Mouse (Mus musculus) heart, postnatal 0 days (tissue): Measurements from ENCODE around the gene Phc2. TPM values are rescaled to one million over a fixed set of nuclear protein-coding genes. Genes with fewer than 3 reads are reported as not detected.

Experiments
- ATAC-seq: fragments of 200-750 bp; cut with Nextera tagmentation; 2 replicates; pipeline ENCODE4 v1.8.0; 2017; ENCODE audit warnings: low read depth, moderate number of reproducible peaks, moderate library complexity; ENCODE audit not compliant: insufficient read depth
- DNase-seq: peaks from one replicate; pipeline ENCODE4 v3.0.0-alpha.2; 2016; ENCODE audit warnings: low spot score
- H3K27ac ChIP-seq: fragments of 300-500 bp; sonication (generic); 2 replicates; pipeline ENCODE4 v1.5.1; 2014; ENCODE audit warnings: low read depth, mild to moderate bottlenecking
- H3K27me3 ChIP-seq: fragments of 300-500 bp; sonication (generic); 2 replicates; pipeline ENCODE4 v1.6.1; 2014; ENCODE audit warnings: low read length, mixed read lengths; ENCODE audit not compliant: control insufficient read depth, insufficient read depth
- H3K36me3 ChIP-seq: fragments of 300-500 bp; sonication (generic); replicated peaks from 2 replicates; pipeline ENCODE4 v1.6.1; 2014; ENCODE audit warnings: low read length, mixed read lengths; ENCODE audit not compliant: control insufficient read depth, insufficient read depth
- H3K4me1 ChIP-seq: fragments of 300-500 bp; sonication (generic); 2 replicates; pipeline ENCODE4 v1.6.1; 2014; ENCODE audit warnings: antibody characterized with exemption; ENCODE audit not compliant: control insufficient read depth, insufficient read depth
- H3K4me2 ChIP-seq: fragments of 300-500 bp; sonication (generic); 2 replicates; pipeline ENCODE4 v1.6.1; 2014; ENCODE audit warnings: low read depth, mild to moderate bottlenecking, low read length, moderate library complexity
- H3K4me3 ChIP-seq: fragments of 300-500 bp; sonication (generic); 2 replicates; pipeline ENCODE4 v1.5.1; 2014; ENCODE audit warnings: low read depth, low read length
- H3K9ac ChIP-seq: fragments of 300-500 bp; sonication (generic); replicated peaks from 2 replicates; pipeline ENCODE4 v1.6.1; 2014; ENCODE audit warnings: low read depth, low read length, mixed read lengths
- H3K9me3 ChIP-seq: fragments of 300-500 bp; sonication (generic); replicated peaks from 2 replicates; pipeline ENCODE4 v1.6.1; 2016; ENCODE audit warnings: low read length; ENCODE audit not compliant: control insufficient read depth
- CTCF ChIP-seq: IDR thresholded peaks from 2 replicates; pipeline ENCODE4 v1.5.1; 2016; ENCODE audit warnings: antibody characterized with exemption, control low read depth, low read depth
- EP300 ChIP-seq: IDR thresholded peaks from 2 replicates; pipeline ENCODE4 v1.6.1; 2016; ENCODE audit warnings: antibody characterized with exemption, low read depth
- WGBS: fragments of 180-500 bp; shearing (Covaris S2); extraction: QIAGEN DNeasy Blood & Tissue Kit; methylation state at CpG from one replicate; pipeline ENCODE4 v1.1.7; 2014; 5-methylcytosine and 5-hydroxymethylcytosine counted together
- polyA plus RNA-seq: library from polyadenylated mRNA; unstranded; fragments of >200 nt; fragmentation: Nextera tagmentation; extraction: Ambion mirVana; gene quantifications from 2 replicates; pipeline ENCODE4 v1.2.1, GENCODE M21; 2015
- total RNA-seq: library from RNA; depleted of rRNA; stranded (reverse); fragments of >200 nt; gene quantifications from 2 replicates; pipeline ENCODE4 v1.2.3, GENCODE M21; 2014; ENCODE audit warnings: low replicate concordance

The Phc2 gene
- total and polyA plus RNA-seq, 2 experiments from 2014 or later, result 22.0 to 47.7 TPM

- H3K4me1 ChIP-seq, result 0 out of 2 replicates have a peak, but pooled peaks cover 9% of the 10 kb centered on the region
- ATAC-seq (no peak), DNase-seq (no peak)
- no peak overlapping the region for H3K4me3 ChIP-seq
- H3K36me3 ChIP-seq, result peaks cover 51% of the 10 kb centered on the region
- TF ChIP-seq EP300, result no peak
- TF ChIP-seq CTCF, result no peak
- no peaks in the 10 kb centered on the region for H3K9me3 ChIP-seq
- WGBS, result 89% methylated on average over 11 of the region's 11 CpGs
- no peak overlapping the region for H3K4me2 ChIP-seq
- no peaks in the 10 kb centered on the region for H3K27me3 ChIP-seq
- H3K27ac ChIP-seq, result no peak overlapping the region
- no peak overlapping the region for H3K9ac ChIP-seq
Measured at GRCm38 (mm10) chr4:128773820-128774219, 119.3 kb downstream of the Phc2 start.

GRCm38 (mm10) chr4:128774467-128774866 lies 120.0 kb downstream of the Phc2 start:
- no peak overlapping the region for H3K9ac ChIP-seq
- DNase-seq, result no peak
- 92% methylated on average over 9 of the region's 9 CpGs for WGBS
- H3K36me3 ChIP-seq, result peaks cover 56% of the 10 kb centered on the region
- no peak for ATAC-seq
- no peak overlapping the region for H3K27ac ChIP-seq
- H3K9me3 ChIP-seq, result no peaks in the 10 kb centered on the region
- 0 out of 2 replicates have a peak, but pooled peaks cover 9% of the 10 kb centered on the region for H3K4me1 ChIP-seq
- no peak overlapping the region for H3K4me3 ChIP-seq
- no peaks in the 10 kb centered on the region for H3K27me3 ChIP-seq
- no peak overlapping the region for H3K4me2 ChIP-seq
- TF ChIP-seq CTCF, result peak; percentile 61
- TF ChIP-seq EP300, result no peak

GRCm38 (mm10) chr4:128776568-128777289 lies 122.2 kb downstream of the Phc2 start:
- TF ChIP-seq EP300, result no peak
- peak; percentile 97 for TF ChIP-seq CTCF
- Histone ChIP-seq H3K4me2 (no peak overlapping the region), H3K36me3 (peaks cover 77% of the 10 kb centered on the region), H3K4me1 (no peaks in the 10 kb centered on the region), H3K27ac (no peak overlapping the region), H3K9ac (no peak overlapping the region), H3K27me3 (no peaks in the 10 kb centered on the region), H3K9me3 (no peaks in the 10 kb centered on the region), H3K4me3 (no peak overlapping the region)
- ATAC-seq (peak; percentile 46), DNase-seq (peak; percentile 45)
- 41% methylated on average over 20 of the region's 20 CpGs for WGBS

DNA sequence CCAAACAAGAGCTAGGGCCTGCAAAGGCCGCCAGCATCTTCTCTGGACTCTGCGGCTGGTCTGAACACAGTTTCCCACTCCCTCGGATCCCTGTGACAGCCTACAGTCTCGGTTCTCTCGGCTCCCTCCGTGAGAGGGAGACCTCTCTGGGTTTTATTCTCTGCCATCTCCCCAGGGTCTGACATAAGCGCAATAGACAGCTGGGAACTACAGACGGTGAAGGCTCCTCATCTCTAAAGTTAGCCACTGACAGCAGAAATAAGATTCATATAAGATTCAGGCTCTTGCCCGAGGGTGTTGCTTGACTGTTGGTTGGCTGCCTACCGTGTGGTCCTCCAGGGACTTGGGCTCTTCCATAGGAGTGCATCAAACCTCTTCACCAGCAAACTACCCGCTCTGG lies 123.1 kb downstream of the Phc2 start:
- TF ChIP-seq CTCF, result no peak
- no peak for TF ChIP-seq EP300
- Histone ChIP-seq H3K9ac (no peak overlapping the region), H3K9me3 (no peaks in the 10 kb centered on the region), H3K4me2 (no peak overlapping the region), H3K27ac (no peak overlapping the region), H3K4me1 (no peaks in the 10 kb centered on the region), H3K36me3 (peaks cover 85% of the 10 kb centered on the region), H3K4me3 (no peak overlapping the region), H3K27me3 (no peaks in the 10 kb centered on the region)
- DNase-seq (no peak), ATAC-seq (no peak)
- 86% methylated on average over 11 of the region's 11 CpGs for WGBS

DNA sequence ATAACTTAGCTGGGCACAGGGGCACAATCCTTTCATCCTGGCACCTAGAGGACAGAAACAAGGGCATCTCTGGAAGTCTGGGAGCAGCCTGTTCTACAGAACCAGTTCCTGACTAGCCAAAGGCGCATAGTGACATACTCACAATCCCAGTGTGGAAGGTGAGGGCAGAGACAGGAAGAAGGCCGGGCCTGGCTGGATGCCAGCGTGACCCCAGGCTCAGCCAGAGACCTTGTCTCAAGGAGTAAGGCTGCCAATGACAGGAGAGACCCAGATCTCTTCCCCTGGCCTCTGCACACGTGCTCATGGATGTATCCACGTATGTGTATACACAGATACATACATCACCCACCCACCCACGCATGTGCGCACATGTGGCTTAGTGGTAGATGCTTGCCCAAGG lies 127.5 kb downstream of the Phc2 start:
- Histone ChIP-seq H3K27me3 (no peaks in the 10 kb centered on the region), H3K9me3 (no peaks in the 10 kb centered on the region), H3K4me3 (no peak overlapping the region), H3K9ac (no peak overlapping the region), H3K4me1 (no peaks in the 10 kb centered on the region), H3K36me3 (peaks cover 93% of the 10 kb centered on the region), H3K27ac (no peak overlapping the region), H3K4me2 (no peak overlapping the region)
- DNase-seq (no peak), ATAC-seq (no peak)
- TF ChIP-seq EP300 (no peak), CTCF (no peak)
- 73% methylated on average over 7 of the region's 7 CpGs for WGBS

GRCm38 (mm10) chr4:128782645-128783044 lies 128.1 kb downstream of the Phc2 start:
- no peak overlapping the region for H3K4me3 ChIP-seq
- no peaks in the 10 kb centered on the region for H3K4me1 ChIP-seq
- H3K4me2 ChIP-seq, result no peak overlapping the region
- DNase-seq (no peak), ATAC-seq (no peak)
- 48% methylated on average over 4 of the region's 4 CpGs for WGBS
- H3K9ac ChIP-seq, result no peak overlapping the region
- no peaks in the 10 kb centered on the region for H3K27me3 ChIP-seq
- no peak overlapping the region for H3K27ac ChIP-seq
- H3K9me3 ChIP-seq, result no peaks in the 10 kb centered on the region
- no peak for TF ChIP-seq EP300
- TF ChIP-seq CTCF, result no peak
- peaks cover 93% of the 10 kb centered on the region for H3K36me3 ChIP-seq
